Mouse (Mus musculus) cortical plate, adult 2 months (tissue): ENCODE data around the gene Sh2d3c.

Experiments
- CTCF ChIP-seq: fragments of 200-500 bp; IDR thresholded peaks from 2 replicates; pipeline ENCODE4 v1.5.1; 2011; ENCODE audit warnings: mild to moderate bottlenecking, control low read depth, low read length; ENCODE audit not compliant: insufficient read depth; ENCODE audit errors: extremely low read depth
- POLR2A ChIP-seq: fragments of 200-500 bp; IDR thresholded peaks from 2 replicates; pipeline ENCODE4 v1.6.1; 2011; ENCODE audit warnings: mild to moderate bottlenecking, low read length, control low read depth; ENCODE audit not compliant: insufficient read depth; ENCODE audit errors: extremely low read depth

DNA sequence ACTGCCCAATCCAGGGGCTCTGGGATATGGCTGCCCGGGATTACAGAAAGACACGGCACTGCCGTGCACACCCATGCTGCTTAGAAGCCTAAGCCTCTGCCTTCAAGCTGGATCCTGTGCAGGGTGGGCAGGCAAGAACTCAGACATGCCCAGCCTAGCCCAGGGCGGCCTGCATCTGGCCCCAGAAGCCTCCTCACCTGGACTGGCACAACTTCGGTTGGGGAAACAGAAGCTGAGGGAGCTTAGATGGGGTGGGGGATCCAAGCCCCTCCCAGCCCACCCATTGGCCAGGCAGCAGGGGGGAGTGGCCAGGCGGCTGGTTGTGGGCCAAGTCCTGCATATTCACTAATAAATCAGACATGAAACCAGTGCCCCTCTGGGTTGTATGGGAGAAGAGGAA lies 39.1 kb upstream of the Sh2d3c start:
- TF ChIP-seq CTCF = no peak
- no peak for TF ChIP-seq POLR2A
